Mouse (Mus musculus): ENCODE measurements at regions not wholly inside any gene's neighbourhood (a gene's known extent, or its start where the extent isn't known, plus 50 kb on each side); places are given as distances from the start of the nearest gene placed in this dataset.

DNA sequence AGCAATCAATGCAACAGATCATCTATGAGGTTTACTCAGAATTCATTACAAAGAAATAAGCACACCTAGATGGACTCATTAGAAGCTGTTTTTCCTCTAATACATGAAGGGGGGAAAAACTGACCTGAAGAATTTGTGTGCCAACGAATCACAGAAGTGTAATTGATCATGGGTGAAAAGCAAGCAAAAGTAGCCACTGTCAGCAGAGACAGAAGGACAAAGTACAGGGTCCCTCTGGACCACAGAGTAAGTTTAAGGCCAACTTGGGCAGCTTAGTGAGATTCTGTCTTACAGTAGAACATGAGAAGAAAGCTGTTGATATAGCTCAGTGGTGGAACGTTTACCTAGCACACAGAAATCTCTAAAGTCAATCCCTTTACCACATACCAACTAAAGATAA lies 523.7 kb downstream of the Synb start:
- TF ChIP-seq CTCF (IDR thresholded peaks at IDR 0.05; ENCODE audit: low read depth) (no peak), EP300 (IDR thresholded peaks at IDR 0.05; ENCODE audit: low read depth) (no peak)
